Mouse (Mus musculus): ENCODE measurements around the gene Plxdc2. TPM values are rescaled to one million over a fixed set of nuclear protein-coding genes. Genes with fewer than 3 reads are reported as not detected.
A peak's percentile ranks its signal among the peaks of the same experiment; 100 is the strongest.

The Plxdc2 gene
- total RNA-seq, 4 experiments from 2014 or later, result 13.8 to 24.3 (median 20.6) TPM

GRCm38 (mm10) chr2:16414340-16414976 lies 58.4 kb downstream of the Plxdc2 start:
- no peak for DNase-seq

DNA sequence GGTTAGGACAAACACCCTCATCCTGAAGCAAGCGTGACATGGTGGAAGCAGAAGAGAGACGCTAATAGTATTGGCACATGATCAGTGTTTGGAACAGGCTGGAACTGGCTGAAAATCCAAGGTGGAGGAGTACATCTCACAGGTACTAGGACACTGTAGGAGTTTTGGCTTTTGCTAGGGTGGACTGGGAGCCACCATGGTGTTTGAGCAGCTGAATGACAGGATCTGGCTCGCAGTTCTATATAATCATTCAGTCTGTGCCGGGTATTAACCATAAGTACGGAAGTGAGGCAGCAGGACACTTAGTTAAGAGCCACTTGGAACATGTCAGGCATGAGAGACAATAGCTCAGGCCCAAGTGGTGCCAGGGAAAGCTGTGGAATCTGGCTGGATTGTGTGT lies 82.9 kb downstream of the Plxdc2 start:
- no peak for DNase-seq

- DNase-seq, result no peak
Measured at GRCm38 (mm10) chr2:16442643-16443042, 86.5 kb downstream of the Plxdc2 start.

DNA sequence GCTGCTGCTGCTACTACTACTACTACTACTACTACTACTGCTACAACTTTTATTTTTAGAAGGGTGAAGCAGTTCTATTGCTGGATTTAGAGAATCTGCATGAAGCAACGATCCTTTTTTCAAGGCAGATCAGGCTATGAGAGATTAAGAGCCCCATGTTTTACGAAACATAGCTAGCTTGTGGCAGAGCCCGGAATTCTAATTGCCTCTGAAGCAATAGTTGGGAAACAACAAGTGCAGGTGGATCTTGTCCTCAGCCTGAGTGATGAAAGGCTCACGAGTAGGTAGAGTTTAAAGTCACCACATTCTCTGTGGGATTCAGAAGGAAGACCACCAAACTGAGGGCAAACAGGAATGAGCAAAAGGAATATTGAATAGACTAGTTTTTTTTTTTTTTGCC lies 91.8 kb downstream of the Plxdc2 start:
- no peak for DNase-seq

GRCm38 (mm10) chr2:16450838-16451665 lies 94.9 kb downstream of the Plxdc2 start:
- peak; percentile 65 for DNase-seq

- no peak for DNase-seq
Measured at GRCm38 (mm10) chr2:16451666-16452009, 95.5 kb downstream of the Plxdc2 start.

DNA sequence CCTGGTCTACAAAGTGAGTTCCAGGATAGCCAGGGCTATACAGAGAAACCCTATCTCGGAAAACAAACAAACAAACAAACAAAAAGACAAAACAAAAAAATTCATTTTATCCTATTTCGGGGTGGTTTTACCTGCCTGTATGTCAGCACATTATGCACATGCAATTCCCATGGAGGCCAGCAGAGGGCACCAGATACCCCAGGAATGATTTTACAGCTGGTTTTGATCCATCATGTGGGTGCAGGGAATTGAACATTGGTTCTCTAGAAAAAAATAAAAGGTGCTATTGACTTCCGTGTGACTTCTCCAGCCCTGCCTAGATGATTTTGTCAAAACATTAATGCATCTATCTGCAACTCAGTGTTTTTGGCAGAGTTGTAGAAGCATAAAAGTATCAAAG lies 96.0 kb downstream of the Plxdc2 start:
- no peak for DNase-seq

- DNase-seq, result no peak
Measured at GRCm38 (mm10) chr2:16456264-16456780, 100.2 kb downstream of the Plxdc2 start.

GRCm38 (mm10) chr2:16459490-16459889 lies 103.4 kb downstream of the Plxdc2 start:
- no peak for DNase-seq

GRCm38 (mm10) chr2:16470099-16470498 lies 114.0 kb downstream of the Plxdc2 start:
- no peak for DNase-seq

DNA sequence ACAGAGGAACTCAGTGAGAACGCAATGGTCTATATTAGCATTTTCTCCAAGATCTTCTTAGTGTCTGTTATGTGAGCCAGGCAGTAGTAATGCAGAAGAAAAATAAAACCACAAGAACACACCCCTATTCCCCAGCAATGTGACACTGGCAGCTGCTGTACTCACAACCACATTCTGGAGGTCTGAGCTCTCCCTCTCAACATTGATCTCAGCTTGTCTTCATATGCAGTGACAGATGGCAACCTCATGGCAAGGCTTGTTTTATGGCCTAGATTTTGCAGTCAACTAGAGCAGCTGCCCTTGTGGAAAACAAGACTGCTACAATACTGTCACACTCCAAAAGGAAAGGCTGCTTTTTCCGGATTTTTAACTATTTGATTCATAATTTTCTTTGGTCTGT lies 127.8 kb downstream of the Plxdc2 start:
- DNase-seq, result no peak

GRCm38 (mm10) chr2:16485970-16486369 lies 129.9 kb downstream of the Plxdc2 start:
- DNase-seq, result no peak

- no peak for DNase-seq
Measured at GRCm38 (mm10) chr2:16491242-16491641, 135.1 kb downstream of the Plxdc2 start.

GRCm38 (mm10) chr2:16502843-16503242 lies 146.7 kb downstream of the Plxdc2 start:
- DNase-seq, result no peak

GRCm38 (mm10) chr2:16507540-16508230 lies 151.6 kb downstream of the Plxdc2 start:
- no peak for DNase-seq

DNA sequence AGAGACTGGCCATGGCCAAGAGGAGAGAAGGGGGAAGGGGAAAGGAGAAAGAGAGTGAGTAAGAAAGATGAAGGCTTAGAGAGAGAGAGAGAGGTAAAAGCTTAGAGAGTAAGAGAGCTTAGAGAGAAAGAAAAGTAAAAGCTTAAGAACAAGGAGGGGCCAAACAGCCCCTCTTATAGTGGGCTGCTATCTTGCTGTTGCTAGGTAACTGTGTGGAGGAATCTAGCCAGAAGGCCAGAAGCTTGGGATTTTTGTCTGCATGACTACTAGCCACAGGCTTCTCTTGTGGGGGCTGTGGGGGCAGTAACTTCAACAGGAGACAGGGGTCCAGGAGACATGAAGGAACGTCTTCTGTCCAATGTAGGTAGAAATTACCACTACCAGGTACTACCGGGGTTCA lies 162.0 kb downstream of the Plxdc2 start:
- no peak for DNase-seq

DNA sequence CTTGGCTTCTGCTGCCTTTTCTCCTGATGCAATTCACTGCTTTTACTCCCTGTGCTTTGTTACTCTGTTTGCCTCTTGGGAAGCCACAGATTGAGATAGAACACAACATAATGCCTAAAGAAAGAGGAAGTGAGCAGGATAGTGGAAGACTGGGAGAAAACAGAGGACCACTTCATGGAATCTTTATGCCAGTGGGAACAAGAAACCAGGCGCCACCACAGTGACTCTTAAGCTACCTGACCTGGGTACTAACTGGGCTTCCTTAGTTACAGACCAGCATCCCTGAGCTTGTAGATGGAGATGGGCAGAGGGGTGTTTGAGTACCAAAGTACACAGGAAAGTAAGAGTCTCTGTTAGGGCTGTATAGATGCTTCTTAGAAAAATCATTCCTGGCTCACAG lies 167.3 kb downstream of the Plxdc2 start:
- DNase-seq, result no peak

DNA sequence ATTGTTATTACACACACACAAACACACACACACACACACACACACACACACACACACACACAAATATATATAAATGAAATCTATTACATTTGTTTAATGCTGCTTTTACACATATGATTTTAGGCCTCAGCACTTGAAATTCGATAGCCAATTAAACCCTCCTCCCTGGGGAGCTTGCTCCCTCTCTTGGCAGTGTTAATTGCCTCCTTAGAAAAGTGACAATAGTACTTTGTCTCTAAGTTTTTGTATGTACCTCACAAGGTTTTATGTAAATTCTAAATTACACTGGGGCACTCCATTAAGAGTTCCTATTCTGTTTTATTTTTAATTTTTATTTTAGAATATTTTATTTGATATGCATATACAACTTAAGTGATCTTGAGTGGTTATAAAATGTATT lies 176.1 kb downstream of the Plxdc2 start:
- DNase-seq, result no peak

- no peak for DNase-seq
Measured at GRCm38 (mm10) chr2:16534566-16534965, 178.5 kb downstream of the Plxdc2 start.

DNA sequence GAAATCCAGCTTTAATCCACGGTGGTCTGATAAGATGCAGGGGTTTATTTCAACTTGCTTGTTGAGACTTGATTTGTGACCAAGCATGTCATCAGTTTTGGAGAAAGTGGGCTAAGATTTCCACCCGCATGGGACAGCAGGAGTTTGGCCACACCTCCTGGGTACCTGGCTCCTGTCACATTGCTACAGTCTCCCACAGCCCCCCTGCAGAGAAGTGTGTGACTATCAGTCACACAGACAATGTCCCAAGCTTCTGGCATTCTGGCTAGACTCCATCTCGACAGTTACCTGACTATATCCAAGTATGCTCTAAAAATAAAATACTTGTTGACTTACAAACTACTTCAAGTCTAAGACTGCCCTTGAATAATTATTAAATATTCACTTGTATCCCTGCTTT lies 185.1 kb downstream of the Plxdc2 start:
- no peak for DNase-seq

DNA sequence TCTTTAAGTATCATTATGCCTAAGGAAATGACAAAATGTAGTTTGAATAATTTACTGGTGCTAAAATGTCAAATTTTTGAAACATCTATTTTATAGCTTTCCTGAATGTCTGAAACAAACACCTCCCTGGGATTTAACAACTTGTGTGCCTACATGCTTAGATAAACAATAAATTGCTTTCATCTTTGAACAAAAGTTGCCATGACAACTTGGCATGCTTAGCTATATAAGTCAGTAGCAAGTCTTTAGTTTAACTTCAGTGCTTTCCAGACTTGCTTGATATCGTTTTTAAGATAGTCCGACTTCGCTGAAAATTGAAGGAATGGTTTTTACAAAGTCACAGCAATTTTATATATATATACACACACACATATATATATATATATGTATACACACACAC lies 189.1 kb downstream of the Plxdc2 start:
- no peak for DNase-seq

- DNase-seq, result no peak
Measured at GRCm38 (mm10) chr2:16559287-16559686, 203.2 kb downstream of the Plxdc2 start.

GRCm38 (mm10) chr2:16568263-16568662 lies 212.2 kb downstream of the Plxdc2 start:
- DNase-seq, result no peak
